Mouse (Mus musculus): ENCODE data around the gene Bad.

The Bad gene

GRCm38 (mm10) chr19:6954046-6954445 lies 12.4 kb downstream of the Bad start:
- no peak for ATAC-seq (ENCODE audit: insufficient number of reproducible peaks, low FRiP score, low TSS enrichment)

- no peak for ATAC-seq (ENCODE audit: insufficient number of reproducible peaks, low FRiP score, low TSS enrichment)
Observed at GRCm38 (mm10) chr19:6955424-6955823, 13.8 kb downstream of the Bad start.

GRCm38 (mm10) chr19:6956461-6956860 lies 14.8 kb downstream of the Bad start:
- no peak for ATAC-seq (ENCODE audit: insufficient number of reproducible peaks, low FRiP score, low TSS enrichment)

- ATAC-seq (ENCODE audit: insufficient number of reproducible peaks, low FRiP score, low TSS enrichment), result no peak
Observed at GRCm38 (mm10) chr19:6968491-6969271, 27.0 kb downstream of the Bad start.

- no peak for ATAC-seq (ENCODE audit: insufficient number of reproducible peaks, low FRiP score, low TSS enrichment)
Observed at GRCm38 (mm10) chr19:6969291-6969664, 27.6 kb downstream of the Bad start.

- no peak for ATAC-seq (ENCODE audit: insufficient number of reproducible peaks, low FRiP score, low TSS enrichment)
Observed at GRCm38 (mm10) chr19:6969665-6970381, 28.2 kb downstream of the Bad start.

GRCm38 (mm10) chr19:6970460-6971085 lies 28.9 kb downstream of the Bad start:
- ATAC-seq (ENCODE audit: insufficient number of reproducible peaks, low FRiP score, low TSS enrichment), result no peak

- ATAC-seq (ENCODE audit: insufficient number of reproducible peaks, low FRiP score, low TSS enrichment), result no peak
Observed at GRCm38 (mm10) chr19:6971644-6972043, 30.0 kb downstream of the Bad start.

GRCm38 (mm10) chr19:6972247-6972917 lies 30.7 kb downstream of the Bad start:
- no peak for ATAC-seq (ENCODE audit: insufficient number of reproducible peaks, low FRiP score, low TSS enrichment)

GRCm38 (mm10) chr19:6973581-6974190 lies 32.0 kb downstream of the Bad start:
- no peak for ATAC-seq (ENCODE audit: insufficient number of reproducible peaks, low FRiP score, low TSS enrichment)

GRCm38 (mm10) chr19:6974211-6975205 lies 32.8 kb downstream of the Bad start, which contains the start of gene Ppp1r14b:
TSS of gene Ppp1r14b (plus strand) at chr19:6974968.
- no peak for ATAC-seq (ENCODE audit: insufficient number of reproducible peaks, low FRiP score, low TSS enrichment)

- ATAC-seq (ENCODE audit: insufficient number of reproducible peaks, low FRiP score, low TSS enrichment), result no peak
Observed at GRCm38 (mm10) chr19:6975537-6976521, 34.2 kb downstream of the Bad start, which contains the start of gene Plcb3. TSS of gene Plcb3 (minus strand) at chr19:6976470.

GRCm38 (mm10) chr19:6977759-6978638 lies 36.3 kb downstream of the Bad start:
- ATAC-seq (ENCODE audit: insufficient number of reproducible peaks, low FRiP score, low TSS enrichment), result no peak

- no peak for ATAC-seq (ENCODE audit: insufficient number of reproducible peaks, low FRiP score, low TSS enrichment)
Observed at GRCm38 (mm10) chr19:6978639-6978974, 36.9 kb downstream of the Bad start.

- ATAC-seq (ENCODE audit: insufficient number of reproducible peaks, low FRiP score, low TSS enrichment), result no peak
Observed at GRCm38 (mm10) chr19:6979001-6979479, 37.4 kb downstream of the Bad start.

- peak; percentile 73 for ATAC-seq (ENCODE audit: insufficient number of reproducible peaks, low FRiP score, low TSS enrichment)
Observed at GRCm38 (mm10) chr19:6979486-6980380, 38.1 kb downstream of the Bad start.
